Mouse (Mus musculus): ENCODE measurements around the gene Sept9. TPM values are rescaled to one million over a fixed set of nuclear protein-coding genes. Genes with fewer than 3 reads are reported as not detected.
A peak's percentile ranks its signal among the peaks of the same experiment; 100 is the strongest.

Gene Sept9
- polyA plus RNA-seq, 1 experiment from 2014 or later = 50.6 TPM

- ATAC-seq (replicated peaks; ENCODE audit: insufficient number of reproducible peaks, insufficient read depth, low FRiP score, low read depth) = no peak
- WGBS = 53% methylated on average over 8 of the region's 8 CpGs
- Histone ChIP-seq H3K4me1 (replicated peaks) (peaks cover 72% of the 10 kb centered on the region), H3K27me3 (peaks cover 51% of the 10 kb centered on the region), H3K9me3 (replicated peaks) (no peaks in the 10 kb centered on the region), H3K36me3 (no peaks in the 10 kb centered on the region), H3K9ac (0 out of 2 replicates have a peak overlapping the region, but pooled peaks have one; percentile 16), H3K4me3 (no peak overlapping the region; the same call in 1 of the 2 replicates), H3K27ac (0 out of 2 replicates have a peak overlapping the region, but pooled peaks have one; percentile 87), H3K4me2 (peak overlapping the region; percentile 82)
These were observed 69.7 kb downstream of the Sept9 start for GRCm38 (mm10) chr11:117269053-117269702.

GRCm38 (mm10) chr11:117269946-117270345 is 70.5 kb downstream of the Sept9 start:
- ATAC-seq (replicated peaks; ENCODE audit: insufficient number of reproducible peaks, insufficient read depth, low FRiP score, low read depth) = no peak
- Histone ChIP-seq H3K4me3 (no peak overlapping the region), H3K27ac (peak overlapping the region; percentile 34), H3K36me3 (no peaks in the 10 kb centered on the region), H3K4me2 (no peak overlapping the region), H3K9ac (no peak overlapping the region), H3K27me3 (peaks cover 45% of the 10 kb centered on the region), H3K4me1 (replicated peaks) (peaks cover 68% of the 10 kb centered on the region), H3K9me3 (replicated peaks) (no peaks in the 10 kb centered on the region)
- 13% methylated on average over 6 of the region's 6 CpGs for WGBS

GRCm38 (mm10) chr11:117274973-117275372 is 75.5 kb downstream of the Sept9 start:
- Histone ChIP-seq H3K4me2 (no peak overlapping the region), H3K27ac (0 out of 2 replicates have a peak overlapping the region, but pooled peaks have one; percentile 4), H3K9ac (no peak overlapping the region), H3K4me1 (replicated peaks) (peaks cover 55% of the 10 kb centered on the region), H3K9me3 (replicated peaks) (no peaks in the 10 kb centered on the region), H3K36me3 (no peaks in the 10 kb centered on the region), H3K4me3 (no peak overlapping the region), H3K27me3 (peaks cover 35% of the 10 kb centered on the region)
- 63% methylated on average over 5 of the region's 5 CpGs for WGBS
- no peak for ATAC-seq (replicated peaks; ENCODE audit: insufficient number of reproducible peaks, insufficient read depth, low FRiP score, low read depth)

- H3K36me3 ChIP-seq = no peaks in the 10 kb centered on the region
- H3K4me3 ChIP-seq = no peak overlapping the region
- WGBS = 35% methylated on average over 6 of the region's 6 CpGs
- H3K4me2 ChIP-seq = no peak overlapping the region
- ATAC-seq (replicated peaks; ENCODE audit: insufficient number of reproducible peaks, insufficient read depth, low FRiP score, low read depth) = 0 out of 2 replicates have a peak, but pooled peaks have one; percentile 26
- peaks cover 49% of the 10 kb centered on the region for H3K4me1 ChIP-seq (replicated peaks)
- H3K9ac ChIP-seq = no peak overlapping the region
- H3K27ac ChIP-seq = peak overlapping the region; percentile 39; the same call in 1 of the 2 replicates
- H3K27me3 ChIP-seq = peaks cover 31% of the 10 kb centered on the region
- no peaks in the 10 kb centered on the region for H3K9me3 ChIP-seq (replicated peaks)
These were observed 76.5 kb downstream of the Sept9 start for GRCm38 (mm10) chr11:117275999-117276398.

- 73% methylated on average over 8 of the region's 8 CpGs for WGBS
- no peak overlapping the region for H3K4me3 ChIP-seq
- H3K9ac ChIP-seq = no peak overlapping the region
- ATAC-seq (replicated peaks; ENCODE audit: insufficient number of reproducible peaks, insufficient read depth, low FRiP score, low read depth) = no peak
- no peaks in the 10 kb centered on the region for H3K36me3 ChIP-seq
- H3K9me3 ChIP-seq (replicated peaks) = no peaks in the 10 kb centered on the region
- no peak overlapping the region for H3K27ac ChIP-seq
- peaks cover 53% of the 10 kb centered on the region for H3K4me1 ChIP-seq (replicated peaks)
- H3K4me2 ChIP-seq = no peak overlapping the region
- peaks cover 22% of the 10 kb centered on the region for H3K27me3 ChIP-seq
These were observed 77.5 kb downstream of the Sept9 start for GRCm38 (mm10) chr11:117276946-117277345.

GRCm38 (mm10) chr11:117278113-117278512 is 78.7 kb downstream of the Sept9 start:
- Histone ChIP-seq H3K27ac (no peak overlapping the region), H3K4me3 (no peak overlapping the region), H3K4me1 (replicated peaks) (peaks cover 60% of the 10 kb centered on the region), H3K4me2 (no peak overlapping the region), H3K9me3 (replicated peaks) (no peaks in the 10 kb centered on the region), H3K9ac (0 out of 2 replicates have a peak overlapping the region, but pooled peaks have one; percentile 6), H3K36me3 (no peaks in the 10 kb centered on the region), H3K27me3 (0 out of 2 replicates have a peak, but pooled peaks cover 10% of the 10 kb centered on the region)
- 50% methylated on average over 1 of the region's 1 CpGs for WGBS
- no peak; the same call in 1 of the 2 replicates for ATAC-seq (replicated peaks; ENCODE audit: insufficient number of reproducible peaks, insufficient read depth, low FRiP score, low read depth)

GRCm38 (mm10) chr11:117278514-117278913 is 79.1 kb downstream of the Sept9 start:
- H3K4me1 ChIP-seq (replicated peaks) = peaks cover 62% of the 10 kb centered on the region
- no peak overlapping the region for H3K4me2 ChIP-seq
- no peak overlapping the region for H3K9ac ChIP-seq
- ATAC-seq (replicated peaks; ENCODE audit: insufficient number of reproducible peaks, insufficient read depth, low FRiP score, low read depth) = no peak
- H3K27ac ChIP-seq = no peak overlapping the region
- H3K4me3 ChIP-seq = no peak overlapping the region
- 51% methylated on average over 13 of the region's 13 CpGs for WGBS
- H3K9me3 ChIP-seq (replicated peaks) = no peaks in the 10 kb centered on the region
- H3K36me3 ChIP-seq = no peaks in the 10 kb centered on the region
- H3K27me3 ChIP-seq = 0 out of 2 replicates have a peak, but pooled peaks cover 6% of the 10 kb centered on the region

- H3K36me3 ChIP-seq = no peaks in the 10 kb centered on the region
- H3K27ac ChIP-seq = no peak overlapping the region
- 78% methylated on average over 4 of the region's 4 CpGs for WGBS
- no peaks in the 10 kb centered on the region for H3K27me3 ChIP-seq
- H3K4me3 ChIP-seq = no peak overlapping the region
- peaks cover 69% of the 10 kb centered on the region for H3K4me1 ChIP-seq (replicated peaks)
- ATAC-seq (replicated peaks; ENCODE audit: insufficient number of reproducible peaks, insufficient read depth, low FRiP score, low read depth) = no peak
- H3K9me3 ChIP-seq (replicated peaks) = no peaks in the 10 kb centered on the region
- H3K4me2 ChIP-seq = no peak overlapping the region
- no peak overlapping the region for H3K9ac ChIP-seq
These were observed 80.5 kb downstream of the Sept9 start for GRCm38 (mm10) chr11:117279993-117280392.

- no peak for ATAC-seq (replicated peaks; ENCODE audit: insufficient number of reproducible peaks, insufficient read depth, low FRiP score, low read depth)
- Histone ChIP-seq H3K4me1 (replicated peaks) (peaks cover 46% of the 10 kb centered on the region), H3K36me3 (no peaks in the 10 kb centered on the region), H3K27me3 (no peaks in the 10 kb centered on the region), H3K9ac (no peak overlapping the region), H3K9me3 (replicated peaks) (no peaks in the 10 kb centered on the region), H3K4me3 (no peak overlapping the region), H3K4me2 (no peak overlapping the region), H3K27ac (0 out of 2 replicates have a peak overlapping the region, but pooled peaks have one; percentile 21)
- 64% methylated on average over 11 of the region's 11 CpGs for WGBS
These were observed 83.8 kb downstream of the Sept9 start for GRCm38 (mm10) chr11:117283048-117283888.

GRCm38 (mm10) chr11:117283889-117284450 is 84.5 kb downstream of the Sept9 start:
- ATAC-seq (replicated peaks; ENCODE audit: insufficient number of reproducible peaks, insufficient read depth, low FRiP score, low read depth) = no peak
- H3K27ac ChIP-seq = 0 out of 2 replicates have a peak overlapping the region, but pooled peaks have one; percentile 21
- no peaks in the 10 kb centered on the region for H3K36me3 ChIP-seq
- H3K4me2 ChIP-seq = no peak overlapping the region
- 61% methylated on average over 6 of the region's 6 CpGs for WGBS
- H3K27me3 ChIP-seq = no peaks in the 10 kb centered on the region
- no peak overlapping the region for H3K4me3 ChIP-seq
- no peaks in the 10 kb centered on the region for H3K9me3 ChIP-seq (replicated peaks)
- H3K4me1 ChIP-seq (replicated peaks) = peaks cover 39% of the 10 kb centered on the region
- no peak overlapping the region for H3K9ac ChIP-seq
